Mouse (Mus musculus): ENCODE data around the gene Rasgrp1. TPM values are rescaled to one million over a fixed set of nuclear protein-coding genes. Genes with fewer than 3 reads are reported as not detected.

Rasgrp1 gene
- polyA plus RNA-seq, 1 experiment from 2014 or later = not detected

DNA sequence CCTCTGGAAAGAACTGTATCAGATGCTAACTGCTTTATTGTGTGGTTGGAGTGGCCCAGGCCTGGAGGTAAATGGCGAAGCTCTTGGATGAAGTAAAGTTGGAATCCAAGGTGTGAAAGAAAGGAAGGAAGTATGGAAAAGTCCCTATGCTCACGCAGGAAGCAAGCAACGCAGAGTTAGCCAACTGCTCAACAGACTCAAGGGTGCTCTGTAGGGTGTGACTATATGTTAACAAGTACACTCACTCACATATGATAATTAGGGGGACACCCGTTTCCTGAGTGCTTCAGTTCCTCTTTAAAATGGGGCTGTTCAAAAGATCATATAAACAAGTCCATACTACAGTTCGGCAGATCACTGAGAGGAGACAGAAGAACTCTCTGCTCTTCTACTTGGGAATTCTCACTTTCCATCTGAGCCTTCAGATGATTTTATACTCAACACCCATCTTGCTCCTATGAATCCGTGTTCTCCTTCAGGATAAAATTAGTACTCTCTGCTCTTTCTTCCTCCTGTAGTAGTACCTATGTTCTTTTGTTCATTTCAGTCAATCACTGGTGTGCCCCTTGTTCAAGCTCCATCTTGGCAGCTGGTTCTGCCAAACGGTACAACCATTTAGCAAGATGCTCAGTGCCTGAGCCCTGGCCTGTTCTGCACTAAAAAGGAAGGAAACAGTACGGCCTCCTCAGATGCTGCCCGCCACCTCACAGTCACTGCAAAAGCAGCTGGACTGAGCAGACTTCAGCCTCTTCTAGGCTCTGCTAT lies 14.1 kb downstream of the Rasgrp1 start:
- TF ChIP-seq CTCF (IDR thresholded peaks at IDR 0.05) = no peak
- no peak for ATAC-seq
- CTCF ChIA-PET = interaction anchor here (1.1 kb wide), 1 partner anchor 11 kb away, joined by 3 read pairs; no protein-coding TSS in a partner anchor
- peaks cover 11% of the 10 kb centered on the region for H3K27me3 ChIP-seq
- in situ Hi-C loops (cut with MboI; ENCODE audit: low pct_unique_long_range_greater_than_20kb) = no loop called here
- POLR2A ChIA-PET = no interaction called here
- no peak for DNase-seq (ENCODE audit: low read depth, low spot score)

DNA sequence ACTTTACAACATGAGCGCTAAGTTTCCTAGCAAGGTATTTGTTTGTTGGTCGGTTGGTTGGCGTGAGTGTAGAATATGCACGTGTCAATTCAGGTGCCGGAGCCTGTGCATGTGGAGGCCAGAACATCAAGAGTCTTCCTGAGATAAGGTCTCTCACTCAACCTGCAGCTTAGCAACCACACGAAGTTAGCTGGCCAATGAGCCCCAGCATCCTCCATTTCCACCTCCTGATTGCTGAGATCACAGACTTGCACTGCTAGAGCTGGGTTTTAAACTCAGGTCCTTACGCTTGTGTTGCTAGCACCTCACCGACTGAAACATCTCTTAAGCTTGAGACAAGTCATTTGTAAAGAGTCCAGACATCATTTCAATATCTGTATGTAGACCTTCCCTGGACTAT lies 20.4 kb downstream of the Rasgrp1 start:
- no peak for ATAC-seq
- ChIA-PET POLR2A (no interaction called here), CTCF (no interaction called here)

GRCm38 (mm10) chr2:117321231-117321630 lies 21.6 kb downstream of the Rasgrp1 start:
- in situ Hi-C loops (cut with MboI; ENCODE audit: low pct_unique_long_range_greater_than_20kb) = no loop called here
- POLR2A ChIA-PET = no interaction called here
- DNase-seq (ENCODE audit: low read depth, low spot score) (no peak), ATAC-seq (no peak)
- CTCF ChIA-PET = no interaction called here
- TF ChIP-seq CTCF (IDR thresholded peaks at IDR 0.05) = no peak
- peaks cover 8% of the 10 kb centered on the region for H3K27me3 ChIP-seq

More for the DNA sequence above, 20.4 kb downstream of the Rasgrp1 start:
- no peak for DNase-seq (ENCODE audit: low read depth, low spot score)
- TF ChIP-seq CTCF (IDR thresholded peaks at IDR 0.05) = no peak
- H3K27me3 ChIP-seq = peaks cover 8% of the 10 kb centered on the region
- in situ Hi-C loops (cut with MboI; ENCODE audit: low pct_unique_long_range_greater_than_20kb) = no loop called here

- peaks cover 8% of the 10 kb centered on the region for H3K27me3 ChIP-seq
- ATAC-seq (no peak), DNase-seq (ENCODE audit: low read depth, low spot score) (no peak)
- ChIA-PET POLR2A (no interaction called here), CTCF (no interaction called here)
- in situ Hi-C loops (cut with MboI; ENCODE audit: low pct_unique_long_range_greater_than_20kb) = no loop called here
- TF ChIP-seq CTCF (IDR thresholded peaks at IDR 0.05) = no peak
Measured at GRCm38 (mm10) chr2:117318991-117319390, 23.8 kb downstream of the Rasgrp1 start.

DNA sequence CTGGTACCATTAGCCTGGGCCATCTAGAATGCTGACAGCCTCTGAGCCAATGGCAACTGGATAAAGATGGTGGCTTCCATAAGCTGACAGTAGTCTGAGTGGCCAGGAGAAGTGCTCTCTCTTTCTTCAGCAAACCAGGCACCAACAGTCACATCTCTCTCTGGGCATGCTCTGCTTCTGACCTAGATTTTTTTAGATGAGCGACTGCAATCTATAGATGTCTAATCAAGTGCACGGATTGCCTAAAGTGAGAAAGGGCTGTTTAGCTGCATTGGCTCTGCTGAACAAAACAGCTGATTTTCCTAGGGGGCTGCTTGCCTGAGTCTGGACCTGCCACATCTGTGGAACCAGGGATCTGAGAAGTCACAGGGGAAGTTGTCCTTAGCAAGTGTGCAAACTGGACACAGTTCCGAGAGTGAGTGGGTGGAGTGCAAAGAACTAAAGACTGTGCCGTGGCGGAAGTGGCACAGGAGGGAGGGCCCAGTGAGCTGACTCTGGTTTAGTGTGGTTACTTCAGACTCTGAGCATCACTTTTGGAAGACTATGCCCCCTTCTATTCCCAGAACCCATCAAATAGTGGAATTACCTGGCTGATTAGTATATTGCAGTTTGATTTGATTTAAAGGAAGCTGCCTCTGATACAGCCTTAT lies 29.1 kb downstream of the Rasgrp1 start:
- H3K27me3 ChIP-seq = peaks cover 6% of the 10 kb centered on the region
- ATAC-seq = no peak
- no peak for TF ChIP-seq CTCF (IDR thresholded peaks at IDR 0.05)
- CTCF ChIA-PET = no interaction called here
- POLR2A ChIA-PET = no interaction called here
- DNase-seq (ENCODE audit: low read depth, low spot score) = no peak
- in situ Hi-C loops (cut with MboI; ENCODE audit: low pct_unique_long_range_greater_than_20kb) = no loop called here

GRCm38 (mm10) chr2:117312441-117312895 lies 30.3 kb downstream of the Rasgrp1 start:
- no peak for TF ChIP-seq CTCF (IDR thresholded peaks at IDR 0.05)
- POLR2A ChIA-PET = no interaction called here
- CTCF ChIA-PET = no interaction called here
- ATAC-seq (no peak), DNase-seq (ENCODE audit: low read depth, low spot score) (no peak)
- H3K27me3 ChIP-seq = peaks cover 3% of the 10 kb centered on the region
- in situ Hi-C loops (cut with MboI; ENCODE audit: low pct_unique_long_range_greater_than_20kb) = no loop called here

GRCm38 (mm10) chr2:117312030-117312429 lies 30.8 kb downstream of the Rasgrp1 start:
- peaks cover 3% of the 10 kb centered on the region for H3K27me3 ChIP-seq
- DNase-seq (ENCODE audit: low read depth, low spot score) = no peak
- in situ Hi-C loops (cut with MboI; ENCODE audit: low pct_unique_long_range_greater_than_20kb) = no loop called here
- CTCF ChIA-PET = no interaction called here
- POLR2A ChIA-PET = interaction anchor here (0.6 kb wide), 1 partner anchor 304 kb away, joined by 3 read pairs; no protein-coding TSS in a partner anchor
- no peak for TF ChIP-seq CTCF (IDR thresholded peaks at IDR 0.05)
- ATAC-seq = no peak

DNA sequence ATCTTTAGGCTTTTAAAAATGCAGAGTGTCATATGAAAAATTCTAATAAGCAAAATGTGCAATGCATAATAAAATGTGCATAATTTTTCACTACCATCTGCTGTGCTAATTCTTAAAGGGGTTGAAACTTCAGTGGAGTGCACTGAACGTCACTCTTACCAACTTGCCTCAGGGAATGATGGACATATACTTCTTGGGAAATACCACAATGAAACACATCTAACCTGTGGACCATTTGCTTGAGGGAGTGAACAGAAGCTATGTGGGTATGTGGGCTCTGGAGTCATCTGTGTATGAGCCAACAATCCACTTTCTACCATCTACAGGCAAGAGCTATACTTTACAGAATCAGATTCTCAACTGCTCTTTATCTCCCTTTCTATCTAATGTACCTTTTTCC lies 31.5 kb downstream of the Rasgrp1 start:
- ChIA-PET CTCF (no interaction called here), POLR2A (interaction anchor here (0.6 kb wide), 1 partner anchor 303 kb away, joined by 3 read pairs; no protein-coding TSS in a partner anchor)
- H3K27me3 ChIP-seq = peaks cover 3% of the 10 kb centered on the region
- DNase-seq (ENCODE audit: low read depth, low spot score) (no peak), ATAC-seq (no peak)
- TF ChIP-seq CTCF (IDR thresholded peaks at IDR 0.05) = no peak
- in situ Hi-C loops (cut with MboI; ENCODE audit: low pct_unique_long_range_greater_than_20kb) = no loop called here

- peaks cover 3% of the 10 kb centered on the region for H3K27me3 ChIP-seq
- no peak for TF ChIP-seq CTCF (IDR thresholded peaks at IDR 0.05)
- in situ Hi-C loops (cut with MboI; ENCODE audit: low pct_unique_long_range_greater_than_20kb) = no loop called here
- ATAC-seq (no peak), DNase-seq (ENCODE audit: low read depth, low spot score) (no peak)
- CTCF ChIA-PET = no interaction called here
- POLR2A ChIA-PET = no interaction called here
Measured at GRCm38 (mm10) chr2:117309046-117309445, 33.8 kb downstream of the Rasgrp1 start.

GRCm38 (mm10) chr2:117307959-117308358 lies 34.8 kb downstream of the Rasgrp1 start:
- ATAC-seq = no peak
- in situ Hi-C loops (cut with MboI; ENCODE audit: low pct_unique_long_range_greater_than_20kb) = no loop called here

DNA sequence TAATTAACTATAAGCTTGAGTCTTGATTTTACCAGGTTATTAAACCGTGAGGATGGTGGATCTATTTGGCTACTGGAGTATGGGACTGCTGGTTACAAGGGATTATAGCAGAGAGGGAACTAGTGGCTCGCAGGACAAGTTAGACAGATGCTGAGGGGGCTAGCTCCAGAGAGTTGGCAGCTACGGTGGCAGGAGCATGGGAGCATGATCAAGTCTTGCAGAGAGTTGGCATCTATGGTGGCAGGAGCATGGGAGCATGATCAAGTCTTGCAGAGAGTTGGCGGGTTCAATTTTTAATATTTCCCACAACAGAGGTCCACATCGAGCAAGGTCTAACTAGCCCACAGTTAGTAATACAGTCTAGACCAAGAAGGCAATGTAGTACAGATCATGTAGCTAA lies 37.9 kb downstream of the Rasgrp1 start:
- TF ChIP-seq CTCF (IDR thresholded peaks at IDR 0.05) = no peak
- CTCF ChIA-PET = interaction anchor here (1.2 to 1.7 kb wide), 2 partner anchors 9 to 14 kb away, joined by 3 to 4 read pairs; no protein-coding TSS in a partner anchor
- POLR2A ChIA-PET = no interaction called here

More at GRCm38 (mm10) chr2:117307959-117308358, 34.8 kb downstream of the Rasgrp1 start:
- POLR2A ChIA-PET = no interaction called here
- CTCF ChIA-PET = no interaction called here
- no peak for TF ChIP-seq CTCF (IDR thresholded peaks at IDR 0.05)
- H3K27me3 ChIP-seq = peaks cover 3% of the 10 kb centered on the region
- no peak for DNase-seq (ENCODE audit: low read depth, low spot score)

More for the DNA sequence above, 37.9 kb downstream of the Rasgrp1 start:
- no peak for ATAC-seq
- no peaks in the 10 kb centered on the region for H3K27me3 ChIP-seq
- in situ Hi-C loops (cut with MboI; ENCODE audit: low pct_unique_long_range_greater_than_20kb) = no loop called here
- no peak for DNase-seq (ENCODE audit: low read depth, low spot score)

Measured in Patski (cell line).